Mouse (Mus musculus) kidney, adult 2 months (tissue): ENCODE measurements at regions not wholly inside any gene's neighbourhood (a gene's known extent, or its start where the extent isn't known, plus 50 kb on each side); places are given as distances from the start of the nearest gene placed in this dataset.
"Not testable (repeated sequence)": the region's sequence is repeated elsewhere in the genome, so short reads cannot be mapped to it uniquely, and the experiment has no call there.

Experiments used
- DNase-seq: peaks from one replicate; pipeline ENCODE4 v3.0.0; 2021
- H3K27ac ChIP-seq: fragments of 200-500 bp; 2 replicates; pipeline ENCODE4 v1.5.1; 2012; ENCODE audit warnings: low read depth, low read length, control low read depth, inconsistent platforms; ENCODE audit not compliant: insufficient read depth
- H3K27me3 ChIP-seq: fragments of 200-500 bp; replicated peaks from 2 replicates; pipeline ENCODE4 v1.6.1; 2012; ENCODE audit warnings: mild to moderate bottlenecking, moderate library complexity, low read length, inconsistent platforms; ENCODE audit not compliant: control insufficient read depth, insufficient read depth
- H3K36me3 ChIP-seq: fragments of 200-500 bp; 2 replicates; pipeline ENCODE4 v1.6.1; 2012; ENCODE audit warnings: mild to moderate bottlenecking, moderate library complexity, low read length, inconsistent platforms; ENCODE audit not compliant: control insufficient read depth, insufficient read depth
- H3K4me1 ChIP-seq: fragments of 200-500 bp; 2 replicates; pipeline ENCODE4 v1.6.1; 2011; ENCODE audit warnings: low read length; ENCODE audit not compliant: control insufficient read depth, insufficient read depth
- H3K4me3 ChIP-seq: fragments of 200-500 bp; 2 replicates; pipeline ENCODE4 v1.5.1; 2011; ENCODE audit warnings: mild to moderate bottlenecking, low read depth, low read length, control low read depth; ENCODE audit not compliant: insufficient read depth
- CTCF ChIP-seq: fragments of 200-500 bp; conservative IDR thresholded peaks from 2 replicates; pipeline ENCODE4 v1.5.1; 2011; ENCODE audit warnings: low read depth, mild to moderate bottlenecking, control low read depth, low read length, moderate library complexity, mixed read lengths; ENCODE audit not compliant: insufficient read depth, insufficient read length
- POLR2A ChIP-seq: fragments of 200-500 bp; IDR thresholded peaks from one replicate; pipeline ENCODE4 v1.6.1; 2011; ENCODE audit warnings: low read depth, low read length, control low read depth
- WGBS: fragments of 180-500 bp; shearing (Covaris S2); methylation state at CpG from one replicate; pipeline ENCODE4 v1.1.7; 2018; 5-methylcytosine and 5-hydroxymethylcytosine counted together

DNA sequence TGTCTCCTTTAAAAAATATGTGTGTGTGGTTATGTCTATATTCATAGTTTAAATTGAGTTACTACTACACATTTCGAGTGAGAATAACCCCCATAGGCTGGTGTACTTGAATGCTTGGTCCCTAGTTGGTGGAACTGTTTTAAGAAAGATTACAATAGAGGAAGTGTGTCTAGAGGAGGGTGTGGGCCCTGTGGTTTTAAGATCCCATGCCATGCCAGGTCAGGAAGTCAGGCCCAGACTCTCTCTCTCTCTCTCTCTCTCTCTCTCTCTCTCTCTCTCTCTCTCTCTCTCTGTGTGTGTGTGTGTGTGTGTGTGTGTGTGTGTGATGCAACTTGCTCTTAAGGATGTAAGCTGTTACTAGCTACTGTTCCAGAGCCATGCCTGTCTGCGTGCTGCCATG, 73.7 kb upstream of the Prlr start:
- TF ChIP-seq POLR2A (no peak), CTCF (no peak)
- no peaks in the 10 kb centered on the region for H3K27me3 ChIP-seq

DNA sequence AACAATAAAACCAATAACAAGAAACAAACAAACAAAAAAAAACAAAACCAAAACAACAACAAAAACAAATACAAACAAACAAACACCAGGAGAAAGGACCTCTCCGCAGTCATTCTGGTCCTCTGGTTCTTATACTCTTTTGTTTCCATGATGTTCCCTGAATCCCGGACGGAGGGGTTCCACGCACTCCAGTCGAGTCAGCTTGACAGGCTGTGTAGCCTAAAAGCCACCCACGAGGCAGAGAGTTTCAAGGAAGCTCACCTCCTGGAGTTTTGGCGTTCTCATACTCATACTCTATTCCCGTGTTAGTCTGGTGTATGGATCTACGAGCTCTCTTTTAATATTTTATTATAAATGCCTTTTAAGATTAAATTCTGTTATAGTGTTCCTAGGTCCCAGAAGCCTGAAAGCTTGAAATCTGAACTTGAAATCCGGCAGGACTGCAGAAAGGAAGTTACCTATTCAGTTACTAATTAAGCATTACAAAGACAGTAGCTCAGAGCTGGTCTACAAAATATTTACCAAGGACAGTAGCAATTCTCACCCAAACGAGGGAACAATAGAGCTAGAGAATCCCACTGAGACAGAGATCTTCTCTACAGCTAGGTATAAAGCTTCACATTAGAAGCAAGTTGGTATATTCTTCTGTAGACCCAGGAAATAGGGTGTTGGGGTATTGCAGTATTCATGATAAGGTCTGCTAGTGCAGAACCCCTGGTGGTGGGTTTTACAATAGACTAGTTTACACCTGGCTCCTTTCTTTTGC, 71.6 kb upstream of the Prlr start:
- 54% methylated on average over 11 of the region's 11 CpGs for WGBS
- H3K4me3 ChIP-seq, H3K36me3 ChIP-seq, H3K27me3 ChIP-seq, H3K27ac ChIP-seq, H3K4me1 ChIP-seq: not testable (repeated sequence)
- peak; percentile 34 for DNase-seq

More for the DNA sequence above, 73.7 kb upstream of the Prlr start:
- Histone ChIP-seq H3K4me3 (no peak overlapping the region), H3K27ac (no peak overlapping the region), H3K36me3 (no peaks in the 10 kb centered on the region), H3K4me1 (no peaks in the 10 kb centered on the region)
- DNase-seq, result no peak
- 88% methylated on average over 2 of the region's 2 CpGs for WGBS

DNA sequence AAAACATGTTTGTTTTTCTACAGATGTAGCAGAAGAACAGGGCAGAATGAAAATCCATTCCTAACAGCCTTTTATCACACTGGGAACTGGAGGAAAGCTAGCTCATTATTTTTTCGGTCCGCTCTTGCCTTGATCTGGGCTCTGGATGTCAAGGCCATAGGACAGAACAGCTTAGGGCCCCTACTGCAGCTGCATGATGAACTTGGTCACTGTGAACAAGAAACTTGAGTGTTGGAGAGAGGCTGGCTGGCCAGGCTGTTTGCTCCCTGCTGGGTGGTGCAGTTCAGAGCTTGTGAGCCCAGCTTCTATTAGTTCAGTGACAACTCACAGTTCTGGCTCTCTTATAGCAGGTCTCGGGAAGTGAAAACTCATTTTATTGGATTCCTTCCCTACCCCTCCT, 70.2 kb upstream of the Prlr start:
- Histone ChIP-seq H3K27me3 (no peaks in the 10 kb centered on the region), H3K36me3 (no peaks in the 10 kb centered on the region), H3K4me3 (no peak overlapping the region), H3K4me1 (no peaks in the 10 kb centered on the region), H3K27ac (no peak overlapping the region)
- 92% methylated on average over 3 of the region's 3 CpGs for WGBS
- TF ChIP-seq CTCF (no peak), POLR2A (no peak)
- DNase-seq, result no peak
